Mouse (Mus musculus): ENCODE measurements around the gene Nedd4. TPM values are rescaled to one million over a fixed set of nuclear protein-coding genes. Genes with fewer than 3 reads are reported as not detected.
"Not testable (repeated sequence)": the region's sequence is repeated elsewhere in the genome, so short reads cannot be mapped to it uniquely, and the experiment has no call there.

Gene Nedd4
- polyA plus RNA-seq, 1 experiment from 2014 or later, result 764 TPM

DNA sequence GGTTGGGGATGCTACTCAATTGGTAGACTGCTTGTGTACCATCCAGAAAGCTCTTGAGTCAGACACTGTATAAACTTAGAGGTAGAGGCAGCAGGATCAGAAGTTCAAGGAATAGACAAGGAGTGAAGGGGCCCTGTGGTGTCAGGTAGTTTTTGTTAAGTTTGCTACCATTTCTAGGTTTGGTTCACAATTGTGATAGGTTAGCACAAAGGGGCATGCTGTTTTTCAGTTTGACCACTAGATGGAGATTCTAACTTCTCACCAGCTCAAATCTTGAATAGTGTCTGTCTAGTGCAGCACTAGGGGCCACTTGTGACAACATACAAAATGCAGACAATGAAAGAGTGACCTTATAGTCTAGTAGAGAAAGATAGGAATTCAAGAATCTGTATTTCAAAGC is 27.0 kb upstream of the Nedd4 start:
- Histone ChIP-seq H3K27me3 (ENCODE audit: control insufficient read depth, insufficient read depth, low read length) (no peaks in the 10 kb centered on the region), H3K9ac (replicated peaks; ENCODE audit: low read depth, low read length) (no peak overlapping the region), H3K36me3 (ENCODE audit: control insufficient read depth, insufficient read depth, low read length) (no peaks in the 10 kb centered on the region), H3K4me3 (ENCODE audit: low read depth, low read length) (no peak overlapping the region), H3K27ac (ENCODE audit: low read length) (no peak overlapping the region), H3K4me2 (replicated peaks; ENCODE audit: low read depth, low read length) (no peak overlapping the region), H3K4me1 (ENCODE audit: control insufficient read depth, insufficient read depth, low read length) (peaks cover 8% of the 10 kb centered on the region), H3K9me3 (ENCODE audit: control insufficient read depth, low read depth, low read length) (no peaks in the 10 kb centered on the region)
- no peak for ATAC-seq (ENCODE audit: insufficient number of reproducible peaks, insufficient read depth, low FRiP score, low read depth)

DNA sequence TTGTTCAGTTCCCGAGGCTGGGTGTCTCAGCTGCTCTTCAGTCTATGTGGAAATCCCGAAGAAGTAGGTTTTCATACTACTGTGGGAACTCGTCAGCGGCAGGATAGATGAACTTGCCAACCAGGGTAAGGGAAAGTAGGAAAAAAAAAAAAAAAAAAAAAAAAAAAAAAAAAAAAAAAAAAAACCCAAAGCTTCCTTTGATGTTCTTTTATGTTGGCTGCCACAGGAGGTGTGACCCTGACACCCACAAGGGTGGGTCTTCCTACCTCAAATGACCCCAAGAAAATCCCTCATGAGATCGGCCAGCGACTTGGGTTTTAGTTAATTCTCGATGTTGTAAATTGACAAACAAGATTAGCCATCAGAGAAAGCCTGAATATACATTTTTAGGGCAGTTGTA is 25.6 kb upstream of the Nedd4 start:
- no peaks in the 10 kb centered on the region for H3K9me3 ChIP-seq (ENCODE audit: control insufficient read depth, low read depth, low read length)
- no peaks in the 10 kb centered on the region for H3K27me3 ChIP-seq (ENCODE audit: control insufficient read depth, insufficient read depth, low read length)
- H3K4me1 ChIP-seq (ENCODE audit: control insufficient read depth, insufficient read depth, low read length), result peaks cover 21% of the 10 kb centered on the region
- WGBS, result 82% methylated on average over 7 of the region's 7 CpGs
- H3K4me3 ChIP-seq (ENCODE audit: low read depth, low read length), result no peak overlapping the region
- H3K27ac ChIP-seq (ENCODE audit: low read length), result no peak overlapping the region
- no peak overlapping the region for H3K4me2 ChIP-seq (replicated peaks; ENCODE audit: low read depth, low read length)
- no peak for ATAC-seq (ENCODE audit: insufficient number of reproducible peaks, insufficient read depth, low FRiP score, low read depth)
- H3K9ac ChIP-seq (replicated peaks; ENCODE audit: low read depth, low read length), result no peak overlapping the region
- no peaks in the 10 kb centered on the region for H3K36me3 ChIP-seq (ENCODE audit: control insufficient read depth, insufficient read depth, low read length)

DNA sequence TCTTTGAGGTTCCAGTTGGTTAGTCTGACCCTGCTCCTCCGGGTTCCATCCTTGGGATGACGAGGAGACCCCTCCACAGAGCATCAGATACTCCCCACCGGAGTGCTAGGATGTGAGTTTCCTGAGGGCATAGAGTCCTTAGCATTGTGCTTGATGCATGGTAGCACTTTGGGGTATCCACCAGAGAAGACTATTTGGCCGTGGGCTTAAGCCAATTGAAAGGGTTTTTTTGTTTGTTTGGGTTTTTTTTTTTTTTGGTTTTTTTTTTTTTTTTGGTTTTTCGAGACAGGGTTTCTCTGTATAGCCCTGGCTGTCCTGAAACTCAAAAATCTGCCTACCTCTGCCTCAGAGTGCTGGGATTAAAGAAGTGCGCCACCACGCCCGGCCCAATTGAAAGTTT is 24.9 kb upstream of the Nedd4 start:
- H3K27ac ChIP-seq (ENCODE audit: low read length), result no peak overlapping the region
- H3K27me3 ChIP-seq (ENCODE audit: control insufficient read depth, insufficient read depth, low read length), result no peaks in the 10 kb centered on the region
- H3K4me3 ChIP-seq (ENCODE audit: low read depth, low read length), result no peak overlapping the region
- H3K4me1 ChIP-seq (ENCODE audit: control insufficient read depth, insufficient read depth, low read length), result peaks cover 23% of the 10 kb centered on the region
- no peak for ATAC-seq (ENCODE audit: insufficient number of reproducible peaks, insufficient read depth, low FRiP score, low read depth)
- H3K9ac ChIP-seq (replicated peaks; ENCODE audit: low read depth, low read length), result no peak overlapping the region
- no peaks in the 10 kb centered on the region for H3K36me3 ChIP-seq (ENCODE audit: control insufficient read depth, insufficient read depth, low read length)
- WGBS, result 90% methylated on average over 8 of the region's 8 CpGs
- H3K4me2 ChIP-seq (replicated peaks; ENCODE audit: low read depth, low read length), result no peak overlapping the region
- H3K9me3 ChIP-seq (ENCODE audit: control insufficient read depth, low read depth, low read length), result no peaks in the 10 kb centered on the region

DNA sequence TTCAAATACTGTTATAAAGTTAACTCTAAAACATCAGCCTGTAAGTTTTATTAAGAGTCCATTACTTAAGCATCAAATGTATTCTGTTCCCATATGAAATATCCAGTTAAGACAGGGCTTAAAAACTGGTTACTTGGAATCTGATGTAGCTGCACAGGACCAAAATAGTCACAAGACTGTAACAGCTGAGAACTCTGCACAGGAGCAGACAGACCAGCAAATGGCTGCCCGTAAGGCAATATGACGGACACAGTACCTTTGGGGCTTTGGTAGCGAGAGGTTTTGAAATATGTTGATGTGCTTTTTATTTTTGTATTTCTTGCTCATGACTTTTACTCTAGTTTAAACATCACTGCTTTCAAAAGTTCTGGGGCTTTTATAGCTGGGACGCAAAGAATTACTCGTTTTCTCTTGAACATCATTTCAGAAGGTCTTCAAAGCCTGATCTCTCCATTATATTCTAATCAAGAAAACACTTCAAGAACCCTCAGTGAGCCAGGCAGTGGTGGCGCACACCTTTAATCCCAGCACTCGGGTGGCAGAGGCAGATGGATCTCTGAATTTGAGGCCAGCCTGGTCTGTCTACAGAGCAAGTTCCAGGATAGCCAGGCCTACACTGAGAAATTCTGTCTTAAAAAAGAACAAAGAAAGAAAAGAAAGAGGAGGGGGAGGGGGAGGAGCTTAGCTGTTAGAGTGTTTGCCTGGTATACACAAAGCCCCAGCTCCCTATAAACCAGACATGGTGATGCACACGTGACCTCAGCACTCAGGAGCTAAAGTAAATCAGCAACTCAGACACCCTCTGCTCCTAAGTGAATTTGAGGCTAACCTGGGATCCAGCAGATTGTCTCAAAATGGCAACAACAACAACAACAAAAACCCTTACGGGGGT is 22.9 kb upstream of the Nedd4 start:
- Histone ChIP-seq H3K4me2 (replicated peaks; ENCODE audit: low read depth, low read length) (peak overlapping the region; percentile 52), H3K9me3 (ENCODE audit: control insufficient read depth, low read depth, low read length) (no peaks in the 10 kb centered on the region), H3K9ac (replicated peaks; ENCODE audit: low read depth, low read length) (peak overlapping the region; percentile 36), H3K27ac (ENCODE audit: low read length) (peak overlapping the region; percentile 99), H3K4me1 (ENCODE audit: control insufficient read depth, insufficient read depth, low read length) (peaks cover 23% of the 10 kb centered on the region), H3K4me3 (ENCODE audit: low read depth, low read length) (peak overlapping the region; percentile 20), H3K27me3 (ENCODE audit: control insufficient read depth, insufficient read depth, low read length) (no peaks in the 10 kb centered on the region), H3K36me3 (ENCODE audit: control insufficient read depth, insufficient read depth, low read length) (no peaks in the 10 kb centered on the region)
- WGBS, result 50% methylated on average over 9 of the region's 9 CpGs
- peak; percentile 72 for ATAC-seq (ENCODE audit: insufficient number of reproducible peaks, insufficient read depth, low FRiP score, low read depth)

DNA sequence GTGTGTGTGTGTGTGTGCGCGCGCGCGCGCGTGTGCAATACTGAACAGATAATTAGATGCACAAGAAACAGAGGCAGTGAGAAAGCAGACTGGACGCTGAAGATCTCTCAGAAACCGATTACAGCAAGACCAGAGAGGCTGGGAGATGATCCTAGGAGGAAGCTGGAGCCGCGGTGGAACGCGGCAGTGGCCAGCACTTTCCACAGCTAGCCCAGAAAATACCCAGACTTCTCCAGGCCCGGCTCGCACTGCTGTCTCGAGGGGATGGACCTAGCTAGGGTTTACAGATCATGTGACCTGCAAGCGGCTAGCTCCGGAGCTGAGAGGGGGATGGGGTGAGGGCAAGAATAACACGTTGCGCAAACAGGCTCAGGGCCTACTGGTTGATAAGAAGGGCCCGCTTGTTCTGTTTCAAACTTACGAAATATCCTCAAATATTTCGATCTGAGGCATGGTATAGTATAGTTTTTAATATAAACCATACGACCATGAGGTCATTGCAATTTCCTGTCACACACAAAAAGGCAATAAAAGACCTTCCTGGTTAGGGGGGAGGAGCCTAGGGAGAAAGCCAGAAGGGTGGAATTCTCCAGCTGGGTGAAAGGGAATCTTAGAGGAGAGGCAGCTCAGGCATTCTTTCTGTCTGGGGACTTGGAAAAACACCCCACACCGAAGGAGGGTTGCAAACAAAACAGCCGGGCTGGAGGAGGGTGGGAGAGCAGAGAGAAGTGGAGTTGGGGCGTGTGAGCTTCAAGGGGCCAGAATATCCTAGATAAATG is 22.1 kb upstream of the Nedd4 start:
- Histone ChIP-seq H3K4me3 (ENCODE audit: low read depth, low read length) (peak overlapping the region; percentile 20), H3K9ac (replicated peaks; ENCODE audit: low read depth, low read length) (peak overlapping the region; percentile 36), H3K27me3 (ENCODE audit: control insufficient read depth, insufficient read depth, low read length) (no peaks in the 10 kb centered on the region), H3K36me3 (ENCODE audit: control insufficient read depth, insufficient read depth, low read length) (no peaks in the 10 kb centered on the region), H3K4me2 (replicated peaks; ENCODE audit: low read depth, low read length) (peak overlapping the region; percentile 52), H3K9me3 (ENCODE audit: control insufficient read depth, low read depth, low read length) (no peaks in the 10 kb centered on the region), H3K4me1 (ENCODE audit: control insufficient read depth, insufficient read depth, low read length) (peaks cover 23% of the 10 kb centered on the region), H3K27ac (ENCODE audit: low read length) (peak overlapping the region; percentile 99)
- WGBS, result under 1% methylated on average over 27 of the region's 27 CpGs
- peak; percentile 94 for ATAC-seq (ENCODE audit: insufficient number of reproducible peaks, insufficient read depth, low FRiP score, low read depth)

DNA sequence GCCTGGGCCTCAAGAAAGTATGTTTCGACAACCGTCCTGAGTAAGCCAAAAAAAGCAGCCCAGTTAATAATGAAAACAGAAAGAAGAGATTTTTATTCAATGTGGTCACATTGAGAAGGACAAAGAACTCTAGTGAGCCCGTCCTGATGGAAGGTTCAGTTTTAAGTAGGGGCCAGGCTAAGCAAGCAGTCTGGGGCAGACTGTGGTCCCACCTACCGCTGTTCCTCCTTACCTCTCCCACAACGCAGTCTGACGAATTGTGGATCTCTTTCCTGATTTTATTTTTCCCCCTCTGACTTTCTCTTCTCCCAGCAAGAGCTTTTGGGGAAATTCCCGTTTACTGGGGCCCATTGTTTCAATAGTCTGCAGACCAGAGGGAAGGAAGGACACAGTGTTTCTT is 21.5 kb upstream of the Nedd4 start:
- Histone ChIP-seq H3K4me1 (ENCODE audit: control insufficient read depth, insufficient read depth, low read length) (peaks cover 23% of the 10 kb centered on the region), H3K9me3 (ENCODE audit: control insufficient read depth, low read depth, low read length) (no peaks in the 10 kb centered on the region), H3K27ac (ENCODE audit: low read length) (peak overlapping the region; percentile 99), H3K36me3 (ENCODE audit: control insufficient read depth, insufficient read depth, low read length) (no peaks in the 10 kb centered on the region), H3K27me3 (ENCODE audit: control insufficient read depth, insufficient read depth, low read length) (no peaks in the 10 kb centered on the region), H3K4me2 (replicated peaks; ENCODE audit: low read depth, low read length) (peak overlapping the region; percentile 52), H3K9ac (replicated peaks; ENCODE audit: low read depth, low read length) (no peak overlapping the region), H3K4me3 (ENCODE audit: low read depth, low read length) (0 out of 2 replicates have a peak overlapping the region, but pooled peaks have one; percentile 20)
- ATAC-seq (ENCODE audit: insufficient number of reproducible peaks, insufficient read depth, low FRiP score, low read depth), result no peak
- 10% methylated on average over 7 of the region's 7 CpGs for WGBS

DNA sequence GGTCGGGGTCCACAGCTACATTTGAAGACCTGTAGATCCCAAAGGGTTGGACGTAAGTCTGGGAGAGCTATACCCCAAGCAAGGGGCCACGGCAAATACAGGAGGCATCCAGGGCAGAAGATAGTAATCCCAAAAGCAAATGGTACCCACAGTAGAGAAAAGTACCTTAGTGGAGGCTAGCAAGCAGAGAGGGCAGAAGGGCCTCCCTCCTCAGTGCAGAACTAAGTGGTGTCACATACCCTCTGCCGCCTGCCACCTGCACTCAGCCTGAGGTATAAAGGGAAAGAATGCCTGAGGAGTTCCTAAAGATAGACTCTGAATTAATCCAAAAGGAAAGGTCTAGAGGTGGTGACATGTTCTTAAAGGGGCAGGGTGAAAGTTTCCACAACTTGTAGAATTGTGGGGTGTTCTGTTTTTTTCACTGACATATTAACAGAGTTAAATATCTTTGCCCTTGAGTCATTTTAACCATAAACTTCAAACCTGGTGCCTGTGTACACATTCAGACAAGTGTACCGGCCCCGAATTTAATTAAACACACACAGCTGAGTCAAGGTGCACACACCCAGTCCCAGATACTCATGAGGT is 21.0 kb upstream of the Nedd4 start:
- WGBS, result 51% methylated on average over 6 of the region's 6 CpGs
- Histone ChIP-seq H3K4me3 (ENCODE audit: low read depth, low read length) (no peak overlapping the region), H3K4me2 (replicated peaks; ENCODE audit: low read depth, low read length) (peak overlapping the region; percentile 52), H3K27ac (ENCODE audit: low read length) (peak overlapping the region; percentile 99), H3K36me3 (ENCODE audit: control insufficient read depth, insufficient read depth, low read length) (no peaks in the 10 kb centered on the region), H3K27me3 (ENCODE audit: control insufficient read depth, insufficient read depth, low read length) (no peaks in the 10 kb centered on the region), H3K4me1 (ENCODE audit: control insufficient read depth, insufficient read depth, low read length) (peaks cover 23% of the 10 kb centered on the region), H3K9ac (replicated peaks; ENCODE audit: low read depth, low read length) (no peak overlapping the region), H3K9me3 (ENCODE audit: control insufficient read depth, low read depth, low read length) (no peaks in the 10 kb centered on the region)
- no peak for ATAC-seq (ENCODE audit: insufficient number of reproducible peaks, insufficient read depth, low FRiP score, low read depth)

DNA sequence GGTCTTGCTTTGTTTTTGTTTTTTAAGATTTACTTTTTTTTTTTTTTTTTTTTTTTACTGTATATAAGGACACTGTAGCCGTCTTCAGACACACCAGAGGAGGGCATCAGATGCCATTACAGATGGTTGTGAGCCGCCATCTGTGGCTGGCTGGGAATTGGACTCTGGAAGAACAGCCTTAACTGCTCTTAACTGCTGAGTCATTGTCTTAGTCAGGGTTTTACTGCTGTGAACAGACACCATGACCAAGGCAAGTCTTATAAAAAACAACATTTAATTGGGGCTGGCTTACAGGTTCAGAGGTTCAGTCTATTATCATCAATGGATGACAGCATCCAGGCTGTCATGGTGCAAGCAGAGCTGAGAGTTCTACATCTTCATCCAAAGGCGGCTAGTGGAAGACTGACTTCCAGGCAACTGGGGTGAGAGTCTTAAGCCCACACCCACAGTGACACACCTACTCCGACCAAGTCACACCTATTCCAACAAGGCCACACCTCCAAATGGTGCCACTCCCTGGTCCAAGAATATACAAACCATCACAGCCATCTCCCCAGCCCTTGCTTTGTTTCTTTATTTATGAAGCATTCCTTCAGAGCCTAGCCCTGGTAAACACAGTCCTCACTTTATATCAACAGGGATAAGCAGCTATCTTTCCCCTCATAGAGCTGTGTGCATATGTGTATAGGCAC is 19.2 kb upstream of the Nedd4 start:
- H3K4me1 ChIP-seq (ENCODE audit: control insufficient read depth, insufficient read depth, low read length), result peaks cover 23% of the 10 kb centered on the region
- not testable (repeated sequence) for H3K4me2 ChIP-seq (replicated peaks; ENCODE audit: low read depth, low read length); H3K27ac ChIP-seq (ENCODE audit: low read length); H3K36me3 ChIP-seq (ENCODE audit: control insufficient read depth, insufficient read depth, low read length); H3K9ac ChIP-seq (replicated peaks; ENCODE audit: low read depth, low read length); H3K9me3 ChIP-seq (ENCODE audit: control insufficient read depth, low read depth, low read length); ATAC-seq (ENCODE audit: insufficient number of reproducible peaks, insufficient read depth, low FRiP score, low read depth); H3K4me3 ChIP-seq (ENCODE audit: low read depth, low read length); H3K27me3 ChIP-seq (ENCODE audit: control insufficient read depth, insufficient read depth, low read length)
- 97% methylated on average over 4 of the region's 4 CpGs for WGBS

Measured in stomach, embryonic 14.5 days (tissue).